Mouse (Mus musculus): ENCODE results near the gene Acot13. TPM values are rescaled to one million over a fixed set of nuclear protein-coding genes. Genes with fewer than 3 reads are reported as not detected.
"Not testable (repeated sequence)": the region's sequence is repeated elsewhere in the genome, so short reads cannot be mapped to it uniquely, and the experiment has no call there.

The Acot13 gene
- total and polyA plus RNA-seq, 3 experiments = 59.2 to 134 (median 110) TPM

DNA sequence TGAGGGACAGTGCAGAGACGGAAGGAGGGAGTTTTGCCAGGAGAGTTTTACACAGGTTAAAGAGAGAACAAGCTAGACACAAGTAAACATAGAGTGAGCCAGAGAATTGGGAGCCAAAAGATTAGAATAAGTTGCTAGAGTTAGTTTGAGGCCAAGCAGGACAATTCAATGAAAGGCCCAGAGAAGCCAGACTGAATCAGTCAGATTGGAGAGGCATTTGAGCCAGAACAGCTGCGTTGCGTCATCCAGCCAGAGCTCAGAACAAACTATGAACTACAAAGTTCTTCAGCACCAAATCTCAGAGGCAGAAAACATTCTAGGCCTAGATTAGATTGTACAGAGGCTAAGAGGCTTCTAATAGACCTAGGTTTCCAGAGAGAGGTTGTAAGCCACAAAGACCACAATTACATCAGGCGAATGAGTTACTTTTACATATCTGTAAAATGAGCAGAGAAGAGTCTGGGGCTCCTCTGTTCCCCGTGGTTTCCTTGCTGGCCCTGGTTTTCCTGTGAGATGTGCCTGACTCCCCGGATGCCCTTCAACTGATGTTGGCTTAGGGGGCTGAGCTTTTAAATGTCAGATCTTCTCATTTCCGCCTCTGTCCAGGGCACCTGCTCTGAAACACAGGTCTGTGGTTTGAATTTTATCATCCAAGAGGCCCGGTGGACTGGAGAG lies 52.5 kb downstream of the Acot13 start:
- Histone ChIP-seq H3K27me3 (ENCODE audit: insufficient read depth, low read length) (peaks cover 31% of the 10 kb centered on the region), H3K4me3 (ENCODE audit: low read depth, low read length) (no peak overlapping the region), H3K9me3 (replicated peaks) (no peaks in the 10 kb centered on the region), H3K36me3 (replicated peaks) (no peaks in the 10 kb centered on the region), H3K4me1 (ENCODE audit: insufficient read depth, low read depth, low read length) (peaks cover 2% of the 10 kb centered on the region; the same call in 1 of the 2 replicates)
- ATAC-seq (ENCODE audit: extremely low read depth, insufficient number of reproducible peaks, low FRiP score, poor library complexity, severe bottlenecking) (no peak), DNase-seq (ENCODE audit: low spot score) (no peak)
- TF ChIP-seq GATA1 (IDR thresholded peaks at IDR 0.05; ENCODE audit: borderline replicate concordance, low read length) = no peak
- no peak for TF ChIP-seq GATA2 (IDR thresholded peaks at IDR 0.05; ENCODE audit: borderline replicate concordance, low read depth, low read length)
- no peak for TF ChIP-seq TAL1 (conservative IDR thresholded peaks at IDR 0.05; ENCODE audit: low read depth, low read length)
- no peak for TF ChIP-seq CTCF (IDR thresholded peaks at IDR 0.05; ENCODE audit: low read depth, low read length)
- no peak for TF ChIP-seq POLR2AphosphoS5 (IDR thresholded peaks at IDR 0.05; ENCODE audit: insufficient replicate concordance, low read depth, low read length)

GRCm38 (mm10) chr13:24778026-24778425 lies 53.3 kb downstream of the Acot13 start:
- no peak for TF ChIP-seq GATA2 (IDR thresholded peaks at IDR 0.05; ENCODE audit: borderline replicate concordance, low read depth, low read length)
- TF ChIP-seq POLR2AphosphoS5 (IDR thresholded peaks at IDR 0.05; ENCODE audit: insufficient replicate concordance, low read depth, low read length) = no peak
- no peak for TF ChIP-seq TAL1 (conservative IDR thresholded peaks at IDR 0.05; ENCODE audit: low read depth, low read length)
- no peak for TF ChIP-seq CTCF (IDR thresholded peaks at IDR 0.05; ENCODE audit: low read depth, low read length)
- TF ChIP-seq GATA1 (IDR thresholded peaks at IDR 0.05; ENCODE audit: borderline replicate concordance, low read length) = no peak
- Histone ChIP-seq H3K4me3 (ENCODE audit: low read depth, low read length) (no peak overlapping the region), H3K9me3 (replicated peaks) (no peaks in the 10 kb centered on the region), H3K4me1 (ENCODE audit: insufficient read depth, low read depth, low read length) (peaks cover 2% of the 10 kb centered on the region; the same call in 1 of the 2 replicates), H3K27me3 (ENCODE audit: insufficient read depth, low read length) (peaks cover 31% of the 10 kb centered on the region), H3K36me3 (replicated peaks) (no peaks in the 10 kb centered on the region)
- DNase-seq (ENCODE audit: low spot score) (no peak), ATAC-seq (ENCODE audit: extremely low read depth, insufficient number of reproducible peaks, low FRiP score, poor library complexity, severe bottlenecking) (no peak)

- Histone ChIP-seq H3K9me3 (replicated peaks) (no peaks in the 10 kb centered on the region), H3K4me1 (ENCODE audit: insufficient read depth, low read depth, low read length) (peaks cover 2% of the 10 kb centered on the region; the same call in 1 of the 2 replicates), H3K27me3 (ENCODE audit: insufficient read depth, low read length) (peaks cover 25% of the 10 kb centered on the region), H3K4me3 (ENCODE audit: low read depth, low read length) (no peak overlapping the region), H3K36me3 (replicated peaks) (no peaks in the 10 kb centered on the region)
- no peak for TF ChIP-seq POLR2AphosphoS5 (IDR thresholded peaks at IDR 0.05; ENCODE audit: insufficient replicate concordance, low read depth, low read length)
- TF ChIP-seq CTCF (IDR thresholded peaks at IDR 0.05; ENCODE audit: low read depth, low read length) = peak; percentile 89
- peak; percentile 45 for ATAC-seq (ENCODE audit: extremely low read depth, insufficient number of reproducible peaks, low FRiP score, poor library complexity, severe bottlenecking)
- DNase-seq (ENCODE audit: low spot score) = peak; percentile 25
Measured at GRCm38 (mm10) chr13:24776146-24776844, 55.0 kb downstream of the Acot13 start.

GRCm38 (mm10) chr13:24771482-24771881 lies 59.9 kb downstream of the Acot13 start:
- not testable (repeated sequence) for H3K9me3 ChIP-seq (replicated peaks); H3K36me3 ChIP-seq (replicated peaks); ATAC-seq (ENCODE audit: extremely low read depth, insufficient number of reproducible peaks, low FRiP score, poor library complexity, severe bottlenecking); H3K27me3 ChIP-seq (ENCODE audit: insufficient read depth, low read length); H3K4me3 ChIP-seq (ENCODE audit: low read depth, low read length); H3K4me1 ChIP-seq (ENCODE audit: insufficient read depth, low read depth, low read length); DNase-seq (ENCODE audit: low spot score)

Other genes starting within 250 kb of the Acot13 start
- gene Ripor2, start 249.4 kb downstream of the Acot13 start, total RNA-seq (2014; fragmentation: Nextera tagmentation) = not detected in 2 replicates
- 0.27 and 0.35 TPM in 2 replicates for gene Ripor2, start 249.4 kb downstream of the Acot13 start, total RNA-seq (2017)
- gene Ripor2, start 249.4 kb downstream of the Acot13 start, polyA plus RNA-seq (2012) = 0.09 TPM in 1 of 2 replicates, not detected in the other
- not detected in 2 replicates for gene Armh2, start 90.3 kb downstream of the Acot13 start, total RNA-seq (2014; fragmentation: Nextera tagmentation)
- 0.22 and 0.23 TPM in 2 replicates for gene Armh2, start 90.3 kb downstream of the Acot13 start, total RNA-seq (2017)
- gene Armh2, start 90.3 kb downstream of the Acot13 start, polyA plus RNA-seq (2012) = not detected in 2 replicates
- 51.1 and 57.2 TPM in 2 replicates for gene Gmnn, start 69.6 kb downstream of the Acot13 start, total RNA-seq (2014; fragmentation: Nextera tagmentation)
- 277 and 295 TPM in 2 replicates for gene Gmnn, start 69.6 kb downstream of the Acot13 start, total RNA-seq (2017)
- gene Gmnn, start 69.6 kb downstream of the Acot13 start, polyA plus RNA-seq (2012) = 9.7 and 18.8 TPM in 2 replicates
- 121 and 168 TPM in 2 replicates for gene BC005537, start 29.9 kb downstream of the Acot13 start, total RNA-seq (2014; fragmentation: Nextera tagmentation)
- gene BC005537, start 29.9 kb downstream of the Acot13 start, total RNA-seq (2017) = 47.1 and 51.4 TPM in 2 replicates
- 61.7 and 75.4 TPM in 2 replicates for gene BC005537, start 29.9 kb downstream of the Acot13 start, polyA plus RNA-seq (2012)
- 84.6 and 95.5 TPM in 2 replicates for gene Tdp2, start 139 bp upstream of the Acot13 start, total RNA-seq (2014; fragmentation: Nextera tagmentation)
- gene Tdp2, start 139 bp upstream of the Acot13 start, total RNA-seq (2017) = 88.5 and 89.3 TPM in 2 replicates
- gene Tdp2, start 139 bp upstream of the Acot13 start, polyA plus RNA-seq (2012) = 49.6 and 77.6 TPM in 2 replicates
- gene D130043K22Rik, start 13.6 kb upstream of the Acot13 start, total RNA-seq (2014; fragmentation: Nextera tagmentation) = 0.19 TPM in 1 of 2 replicates, not detected in the other
- gene D130043K22Rik, start 13.6 kb upstream of the Acot13 start, total RNA-seq (2017) = under 0.01 and 0.55 TPM in 2 replicates
- not detected in 2 replicates for gene D130043K22Rik, start 13.6 kb upstream of the Acot13 start, polyA plus RNA-seq (2012)
- gene Aldh5a1, start 106.1 kb upstream of the Acot13 start, total RNA-seq (2014; fragmentation: Nextera tagmentation) = not detected in 2 replicates
- 0.05 and 0.06 TPM in 2 replicates for gene Aldh5a1, start 106.1 kb upstream of the Acot13 start, total RNA-seq (2017)
- gene Aldh5a1, start 106.1 kb upstream of the Acot13 start, polyA plus RNA-seq (2012) = not detected in 2 replicates
- gene Gpld1, start 111.6 kb upstream of the Acot13 start, total RNA-seq (2014; fragmentation: Nextera tagmentation) = not detected in 2 replicates
- gene Gpld1, start 111.6 kb upstream of the Acot13 start, total RNA-seq (2017) = 0.22 and 0.23 TPM in 2 replicates
- 0.01 and 0.02 TPM in 2 replicates for gene Gpld1, start 111.6 kb upstream of the Acot13 start, polyA plus RNA-seq (2012)
- gene Mrs2, start 188.8 kb upstream of the Acot13 start, total RNA-seq (2014; fragmentation: Nextera tagmentation) = 47.7 and 58.4 TPM in 2 replicates
- 17.9 and 21.6 TPM in 2 replicates for gene Mrs2, start 188.8 kb upstream of the Acot13 start, total RNA-seq (2017)
- 6.1 and 7.2 TPM in 2 replicates for gene Mrs2, start 188.8 kb upstream of the Acot13 start, polyA plus RNA-seq (2012)
- not detected in 2 replicates for gene Dcdc2a, start 224.5 kb upstream of the Acot13 start, total RNA-seq (2014; fragmentation: Nextera tagmentation)
- 0.11 and 0.12 TPM in 2 replicates for gene Dcdc2a, start 224.5 kb upstream of the Acot13 start, total RNA-seq (2017)
- gene Dcdc2a, start 224.5 kb upstream of the Acot13 start, polyA plus RNA-seq (2012) = not detected in 2 replicates

Data from G1E (cell line).